Mouse (Mus musculus): Measurements from ENCODE around the gene Grik5. TPM values are rescaled to one million over a fixed set of nuclear protein-coding genes. Genes with fewer than 3 reads are reported as not detected.
A peak's percentile ranks its signal among the peaks of the same experiment; 100 is the strongest.

The Grik5 gene
- polyA plus RNA-seq, 1 experiment from 2014 or later, result 6.0 TPM

DNA sequence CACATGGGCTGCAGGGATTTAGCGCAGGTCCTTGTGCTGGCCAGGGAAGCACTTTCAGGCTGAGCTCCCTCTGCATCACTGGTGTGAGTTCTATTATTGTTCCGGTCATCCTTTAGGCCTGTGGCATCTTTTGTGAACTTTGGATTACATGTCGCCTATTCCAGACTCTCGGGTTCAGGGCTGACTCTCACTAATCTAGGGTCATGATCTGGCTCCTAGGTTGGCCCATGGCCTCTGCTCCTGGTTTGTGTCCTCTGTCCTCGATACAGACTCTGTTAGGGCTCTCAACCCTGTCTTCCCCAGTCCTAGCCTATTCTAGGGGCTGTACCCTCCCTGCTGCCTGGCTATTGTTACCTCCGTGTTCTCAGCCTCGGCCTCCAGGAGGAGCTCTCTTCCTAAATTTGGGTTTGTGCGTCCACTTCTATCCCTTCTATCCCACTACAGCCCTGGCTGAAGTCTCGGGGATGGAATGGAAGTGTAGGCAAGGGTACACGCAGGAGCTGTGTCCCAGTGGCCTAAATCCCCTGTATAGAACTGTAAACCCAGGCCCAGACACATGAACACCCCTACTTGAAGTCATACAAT is 46.2 kb downstream of the Grik5 start:
- Histone ChIP-seq H3K36me3 (peaks cover 33% of the 10 kb centered on the region; the same call in 1 of the 2 replicates), H3K4me1 (no peaks in the 10 kb centered on the region), H3K9me3 (replicated peaks) (no peaks in the 10 kb centered on the region), H3K4me2 (replicated peaks) (no peak overlapping the region), H3K4me3 (replicated peaks) (no peak overlapping the region), H3K27me3 (no peaks in the 10 kb centered on the region), H3K9ac (no peak overlapping the region), H3K27ac (replicated peaks) (no peak overlapping the region)
- 63% methylated on average over 10 of the region's 10 CpGs for WGBS
- ATAC-seq (ENCODE audit: insufficient number of reproducible peaks, low FRiP score, low TSS enrichment, low read depth), result no peak

DNA sequence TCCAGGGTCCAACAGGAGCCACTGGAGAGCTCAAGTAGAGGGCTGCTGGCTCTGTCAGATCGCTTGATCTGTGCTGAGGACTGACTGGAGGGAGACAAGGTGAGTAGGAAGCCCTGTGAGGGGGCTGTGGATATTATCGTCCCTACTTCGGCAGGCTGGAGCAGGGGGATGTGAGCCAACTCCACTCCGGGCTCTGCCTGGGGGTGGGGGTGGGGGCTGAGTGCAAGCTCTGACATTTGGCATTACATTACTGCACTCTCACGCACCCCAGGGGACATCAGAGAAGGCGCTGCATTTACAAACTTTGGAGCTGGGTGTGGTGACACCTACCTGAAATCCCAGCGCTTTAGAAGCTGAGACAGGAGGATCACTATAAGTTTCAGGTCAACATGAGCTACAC is 60.6 kb downstream of the Grik5 start:
- no peak for ATAC-seq (ENCODE audit: insufficient number of reproducible peaks, low FRiP score, low TSS enrichment, low read depth)
- peaks cover 23% of the 10 kb centered on the region for H3K4me1 ChIP-seq
- peaks cover 66% of the 10 kb centered on the region for H3K27me3 ChIP-seq
- H3K9ac ChIP-seq, result no peak overlapping the region
- H3K36me3 ChIP-seq, result peaks cover 25% of the 10 kb centered on the region; the same call in 1 of the 2 replicates
- H3K9me3 ChIP-seq (replicated peaks), result no peaks in the 10 kb centered on the region
- no peak overlapping the region for H3K4me2 ChIP-seq (replicated peaks)
- no peak overlapping the region for H3K27ac ChIP-seq (replicated peaks)
- WGBS, result 68% methylated on average over 7 of the region's 7 CpGs
- no peak overlapping the region for H3K4me3 ChIP-seq (replicated peaks)

GRCm38 (mm10) chr7:25010090-25010913 is 61.8 kb downstream of the Grik5 start:
- Histone ChIP-seq H3K9ac (no peak overlapping the region), H3K36me3 (peaks cover 17% of the 10 kb centered on the region; the same call in 1 of the 2 replicates), H3K27ac (replicated peaks) (no peak overlapping the region), H3K27me3 (peaks cover 79% of the 10 kb centered on the region), H3K4me3 (replicated peaks) (peak overlapping the region; percentile 36), H3K4me2 (replicated peaks) (peak overlapping the region; percentile 63), H3K4me1 (peaks cover 31% of the 10 kb centered on the region), H3K9me3 (replicated peaks) (no peaks in the 10 kb centered on the region)
- ATAC-seq (ENCODE audit: insufficient number of reproducible peaks, low FRiP score, low TSS enrichment, low read depth), result peak; percentile 36; the same call in 1 of the 2 replicates
- WGBS, result 2% methylated on average over 94 of the region's 97 CpGs

DNA sequence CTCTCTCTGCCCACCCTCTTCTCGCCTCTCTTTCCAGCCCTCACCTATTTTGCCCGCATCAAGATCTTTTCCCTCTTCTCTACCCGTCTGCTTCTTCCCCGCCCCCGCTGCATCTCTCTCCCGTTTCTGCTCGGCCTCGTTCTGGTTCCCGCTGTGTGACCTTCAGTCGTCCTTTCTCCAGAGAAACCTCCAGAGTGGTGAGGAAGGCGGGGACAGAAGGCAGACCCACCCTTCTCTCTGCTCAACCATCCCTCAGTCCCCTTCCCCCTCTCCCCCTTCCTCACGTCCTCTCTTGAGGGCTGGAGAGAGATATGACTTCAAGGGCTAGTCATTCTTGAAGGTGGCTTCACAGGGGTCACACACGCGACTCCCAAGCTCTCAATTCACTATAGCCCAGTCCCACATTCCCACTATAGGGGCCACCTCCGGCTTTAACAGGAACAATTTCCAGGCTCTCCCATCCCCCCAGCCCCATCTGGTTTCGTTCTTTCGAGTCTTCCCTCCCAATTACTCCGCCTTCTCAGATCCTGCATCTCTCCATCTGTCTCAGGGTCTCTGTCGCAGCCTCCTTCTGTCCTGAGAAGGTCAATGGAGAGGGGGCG is 62.9 kb downstream of the Grik5 start:
- ATAC-seq (ENCODE audit: insufficient number of reproducible peaks, low FRiP score, low TSS enrichment, low read depth), result no peak
- no peak overlapping the region for H3K4me2 ChIP-seq (replicated peaks)
- H3K27ac ChIP-seq (replicated peaks), result no peak overlapping the region
- peaks cover 34% of the 10 kb centered on the region for H3K4me1 ChIP-seq
- no peaks in the 10 kb centered on the region for H3K9me3 ChIP-seq (replicated peaks)
- no peak overlapping the region for H3K9ac ChIP-seq
- WGBS, result 6% methylated on average over 20 of the region's 20 CpGs
- H3K4me3 ChIP-seq (replicated peaks), result no peak overlapping the region
- 0 out of 2 replicates have a peak, but pooled peaks cover 7% of the 10 kb centered on the region for H3K36me3 ChIP-seq
- H3K27me3 ChIP-seq, result peaks cover 86% of the 10 kb centered on the region

DNA sequence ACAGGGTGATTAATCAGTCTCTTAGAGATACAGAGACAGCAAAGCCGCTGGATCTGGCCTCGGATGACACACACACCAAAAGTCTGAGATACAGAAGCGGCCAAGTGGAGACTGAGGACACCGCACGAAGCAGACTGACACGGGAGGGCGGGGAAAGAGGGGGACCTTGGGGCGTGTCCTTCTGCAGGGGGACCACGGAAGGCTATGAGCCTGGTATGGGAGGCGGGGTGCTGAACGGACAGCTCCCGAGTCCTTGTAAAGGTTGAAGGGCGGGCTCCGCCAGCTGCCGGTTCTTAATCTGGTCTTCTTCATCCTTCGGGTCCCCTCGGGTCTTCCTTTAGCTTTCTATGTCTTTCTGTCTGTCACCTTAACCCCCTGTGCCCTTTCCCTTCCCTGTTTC is 63.5 kb downstream of the Grik5 start:
- Histone ChIP-seq H3K27ac (replicated peaks) (no peak overlapping the region), H3K4me3 (replicated peaks) (no peak overlapping the region), H3K36me3 (0 out of 2 replicates have a peak, but pooled peaks cover 4% of the 10 kb centered on the region), H3K9ac (no peak overlapping the region), H3K4me2 (replicated peaks) (no peak overlapping the region), H3K4me1 (peaks cover 34% of the 10 kb centered on the region), H3K9me3 (replicated peaks) (no peaks in the 10 kb centered on the region), H3K27me3 (peaks cover 91% of the 10 kb centered on the region)
- WGBS, result 2% methylated on average over 17 of the region's 17 CpGs
- ATAC-seq (ENCODE audit: insufficient number of reproducible peaks, low FRiP score, low TSS enrichment, low read depth), result no peak

DNA sequence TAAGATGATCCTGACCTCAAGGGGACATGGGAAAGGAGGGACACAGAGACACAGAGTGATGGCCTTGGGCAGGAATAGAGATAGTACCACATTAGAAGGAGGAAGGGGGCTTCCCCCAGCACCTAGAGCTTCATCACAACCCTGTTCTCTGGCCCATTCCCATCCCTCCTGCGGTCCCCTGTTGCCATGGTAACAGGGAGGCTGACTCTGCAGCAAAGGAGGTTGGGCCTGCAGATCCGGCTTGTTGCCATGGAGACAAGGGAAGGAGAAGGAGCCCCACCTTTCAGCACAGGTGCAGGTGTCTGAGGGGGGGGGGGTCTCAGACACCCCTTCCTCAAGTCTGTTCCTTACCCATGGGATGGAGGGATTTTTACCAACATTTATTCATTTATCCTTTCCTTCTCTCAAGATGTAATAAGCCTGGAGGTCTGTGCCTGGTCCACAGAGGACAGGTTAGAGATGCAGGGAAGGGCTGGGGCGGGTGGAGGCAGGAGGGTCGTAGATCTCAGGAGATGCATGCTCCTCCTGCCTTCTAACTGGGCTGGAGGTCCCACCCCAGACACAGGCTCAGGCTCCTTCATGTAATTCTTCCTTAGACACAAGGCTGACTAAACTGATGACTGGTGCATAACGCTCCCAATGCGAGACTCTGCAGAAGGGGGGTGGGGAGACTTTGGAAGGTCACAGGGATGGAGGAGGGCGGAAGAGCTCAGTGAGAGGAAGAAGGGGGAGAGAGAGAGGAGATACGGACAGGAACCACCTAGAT is 64.4 kb downstream of the Grik5 start:
- no peak overlapping the region for H3K27ac ChIP-seq (replicated peaks)
- H3K9ac ChIP-seq, result no peak overlapping the region
- H3K4me3 ChIP-seq (replicated peaks), result no peak overlapping the region
- no peak for ATAC-seq (ENCODE audit: insufficient number of reproducible peaks, low FRiP score, low TSS enrichment, low read depth)
- 22% methylated on average over 8 of the region's 8 CpGs for WGBS
- peaks cover 91% of the 10 kb centered on the region for H3K27me3 ChIP-seq
- H3K4me2 ChIP-seq (replicated peaks), result no peak overlapping the region
- H3K4me1 ChIP-seq, result peaks cover 34% of the 10 kb centered on the region
- H3K9me3 ChIP-seq (replicated peaks), result no peaks in the 10 kb centered on the region
- no peaks in the 10 kb centered on the region for H3K36me3 ChIP-seq

- Histone ChIP-seq H3K27me3 (peaks cover 82% of the 10 kb centered on the region), H3K9ac (no peak overlapping the region), H3K4me2 (replicated peaks) (no peak overlapping the region), H3K4me3 (replicated peaks) (no peak overlapping the region), H3K36me3 (no peaks in the 10 kb centered on the region), H3K4me1 (peaks cover 34% of the 10 kb centered on the region), H3K9me3 (replicated peaks) (no peaks in the 10 kb centered on the region), H3K27ac (replicated peaks) (no peak overlapping the region)
- 76% methylated on average over 12 of the region's 12 CpGs for WGBS
- ATAC-seq (ENCODE audit: insufficient number of reproducible peaks, low FRiP score, low TSS enrichment, low read depth), result no peak
Observed at GRCm38 (mm10) chr7:25006586-25007364, 65.4 kb downstream of the Grik5 start.

- H3K4me1 ChIP-seq, result peaks cover 34% of the 10 kb centered on the region
- no peak for ATAC-seq (ENCODE audit: insufficient number of reproducible peaks, low FRiP score, low TSS enrichment, low read depth)
- H3K9ac ChIP-seq, result no peak overlapping the region
- H3K4me2 ChIP-seq (replicated peaks), result peak overlapping the region; percentile 65
- peak overlapping the region; percentile 39; the same call in 1 of the 2 replicates for H3K4me3 ChIP-seq (replicated peaks)
- no peak overlapping the region for H3K27ac ChIP-seq (replicated peaks)
- no peaks in the 10 kb centered on the region for H3K9me3 ChIP-seq (replicated peaks)
- H3K27me3 ChIP-seq, result peaks cover 76% of the 10 kb centered on the region
- H3K36me3 ChIP-seq, result no peaks in the 10 kb centered on the region
- WGBS, result 60% methylated on average over 3 of the region's 3 CpGs
Observed at GRCm38 (mm10) chr7:25006171-25006570, 66.0 kb downstream of the Grik5 start.

DNA sequence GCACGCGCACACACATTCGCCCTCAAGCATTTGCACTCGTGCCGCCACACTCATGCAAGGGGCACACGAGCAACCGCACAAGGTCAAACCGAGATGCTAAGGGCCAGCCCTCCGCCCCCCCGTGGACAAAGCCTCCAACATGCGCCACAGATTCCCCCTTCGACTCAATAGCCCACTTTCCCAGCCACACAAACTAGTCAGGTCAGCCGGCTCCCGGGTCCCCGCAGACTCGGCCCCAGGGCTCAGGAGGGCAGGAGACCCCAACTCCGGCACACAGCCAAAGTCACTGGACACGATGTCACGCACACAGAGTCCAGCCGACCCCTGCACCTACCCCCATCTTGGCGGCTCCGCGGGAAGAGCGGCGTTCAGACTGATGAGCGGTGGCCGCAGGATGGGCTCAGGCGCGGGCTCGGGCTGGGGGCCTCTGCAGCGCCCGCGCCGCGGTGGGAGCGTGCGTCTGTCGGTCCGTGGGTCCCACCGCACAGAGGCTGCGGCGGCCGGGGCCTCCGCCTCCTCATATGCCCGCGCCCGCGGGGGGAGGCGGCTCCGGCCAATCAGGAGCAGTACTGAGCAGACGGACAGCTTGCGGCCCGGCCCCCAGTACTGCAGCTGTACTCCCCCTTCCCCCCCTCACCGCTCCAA is 66.6 kb downstream of the Grik5 start, which contains the start of gene Atp1a3:
TSS of gene Atp1a3 (minus strand) at position 538 of the 645 bp plus-strand sequence.
- under 1% methylated on average over 53 of the region's 54 CpGs for WGBS
- Histone ChIP-seq H3K9ac (no peak within 1 kb of the TSS), H3K4me2 (replicated peaks) (peak within 1 kb of the TSS; percentile 65), H3K4me3 (replicated peaks) (peak within 1 kb of the TSS; percentile 39), H3K36me3 (no peaks in the 10 kb centered on the region), H3K27ac (replicated peaks) (no peak within 1 kb of the TSS), H3K4me1 (peaks cover 29% of the 10 kb centered on the region), H3K27me3 (peaks cover 69% of the 10 kb centered on the region), H3K9me3 (replicated peaks) (no peaks in the 10 kb centered on the region)
- ATAC-seq (ENCODE audit: insufficient number of reproducible peaks, low FRiP score, low TSS enrichment, low read depth), result peak; percentile 40; the same call in 1 of the 2 replicates

DNA sequence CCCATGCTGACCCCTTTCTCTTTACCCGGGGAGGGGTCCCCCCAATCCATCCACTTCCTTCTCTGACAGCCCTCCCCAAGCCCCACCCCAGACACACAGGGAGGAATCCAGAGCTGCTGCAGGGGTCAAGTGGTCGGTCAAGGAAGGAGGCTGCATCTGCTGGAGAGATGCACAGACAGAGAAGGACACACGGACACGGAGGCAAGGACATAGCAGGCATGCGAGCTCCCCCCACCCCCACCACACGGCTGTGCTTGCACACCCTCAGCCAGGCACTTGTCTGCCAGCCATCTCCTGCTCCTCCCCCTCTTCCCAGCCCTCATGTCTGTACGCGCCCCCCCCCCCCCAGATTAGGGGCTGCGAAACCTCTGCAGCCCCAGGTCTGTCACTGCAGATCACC is 67.3 kb downstream of the Grik5 start:
- Histone ChIP-seq H3K4me3 (replicated peaks) (no peak overlapping the region), H3K27ac (replicated peaks) (no peak overlapping the region), H3K4me1 (peaks cover 22% of the 10 kb centered on the region), H3K36me3 (no peaks in the 10 kb centered on the region), H3K27me3 (peaks cover 62% of the 10 kb centered on the region), H3K9ac (no peak overlapping the region), H3K9me3 (replicated peaks) (no peaks in the 10 kb centered on the region), H3K4me2 (replicated peaks) (no peak overlapping the region)
- WGBS, result 23% methylated on average over 9 of the region's 9 CpGs
- ATAC-seq (ENCODE audit: insufficient number of reproducible peaks, low FRiP score, low TSS enrichment, low read depth), result no peak

All from embryonic facial prominence, embryonic 15.5 days (tissue).